Mouse (Mus musculus) liver, postnatal 0 days (tissue): ENCODE measurements around the gene Coro6. TPM values are rescaled to one million over a fixed set of nuclear protein-coding genes. Genes with fewer than 3 reads are reported as not detected.

ENCODE experiments used
- ATAC-seq: fragments of 200-750 bp; cut with Nextera tagmentation; 2 replicates; pipeline ENCODE4 v1.8.0; 2017; ENCODE audit warnings: mild to moderate bottlenecking, moderate library complexity
- DNase-seq: peaks from one replicate; pipeline ENCODE4 v3.0.0-alpha.2; 2016
- H3K27ac ChIP-seq: fragments of 300-500 bp; sonication (generic); 2 replicates; pipeline ENCODE4 v1.5.1; 2014; ENCODE audit warnings: antibody characterized with exemption, moderate library complexity, mild to moderate bottlenecking, low read depth
- H3K27me3 ChIP-seq: fragments of 300-500 bp; sonication (generic); 2 replicates; pipeline ENCODE4 v1.6.1; 2014; ENCODE audit warnings: low read length, control low read depth, mixed read lengths; ENCODE audit not compliant: insufficient read depth
- H3K36me3 ChIP-seq: fragments of 300-500 bp; sonication (generic); replicated peaks from 2 replicates; pipeline ENCODE4 v1.6.1; 2014; ENCODE audit warnings: mild to moderate bottlenecking, control low read depth, low read length, moderate library complexity, mixed read lengths; ENCODE audit not compliant: insufficient read depth
- H3K4me1 ChIP-seq: fragments of 300-500 bp; sonication (generic); 2 replicates; pipeline ENCODE4 v1.6.1; 2014; ENCODE audit warnings: antibody characterized with exemption, mild to moderate bottlenecking, control low read depth; ENCODE audit not compliant: insufficient read depth
- H3K4me2 ChIP-seq: fragments of 300-500 bp; sonication (generic); 2 replicates; pipeline ENCODE4 v1.6.1; 2014; ENCODE audit warnings: low read depth, mild to moderate bottlenecking, low read length, moderate library complexity, mixed read lengths
- H3K4me3 ChIP-seq: fragments of 300-500 bp; sonication (generic); 2 replicates; pipeline ENCODE4 v1.5.1; 2014; ENCODE audit warnings: low read depth, low read length
- H3K9ac ChIP-seq: fragments of 300-500 bp; sonication (generic); replicated peaks from 2 replicates; pipeline ENCODE4 v1.6.1; 2014; ENCODE audit warnings: mild to moderate bottlenecking, moderate library complexity
- H3K9me3 ChIP-seq: fragments of 300-500 bp; sonication (generic); 2 replicates; pipeline ENCODE4 v1.6.1; 2016; ENCODE audit warnings: mild to moderate bottlenecking, control low read depth, low read length, mixed read lengths
- CTCF ChIP-seq: sonication (generic); IDR thresholded peaks from 2 replicates; pipeline ENCODE4 v1.5.1; 2016; ENCODE audit warnings: antibody characterized with exemption, low read depth
- EP300 ChIP-seq: IDR thresholded peaks from 2 replicates; pipeline ENCODE4 v1.6.1; 2016; ENCODE audit warnings: antibody characterized with exemption, low read depth, mild to moderate bottlenecking
- WGBS: fragments of 180-500 bp; shearing (Covaris S2); extraction: QIAGEN DNeasy Blood & Tissue Kit; methylation state at CpG from one replicate; pipeline ENCODE4 v1.1.7; 2014; ENCODE audit not compliant: insufficient replicate concordance; 5-methylcytosine and 5-hydroxymethylcytosine counted together
- polyA plus RNA-seq: library from polyadenylated mRNA; unstranded; fragments of >200 nt; fragmentation: Nextera tagmentation; extraction: Ambion mirVana; gene quantifications from 2 replicates; pipeline ENCODE4 v1.2.1, GENCODE M21; 2015

The Coro6 gene
- polyA plus RNA-seq, 1 experiment from 2014 or later: 0.05 TPM

- DNase-seq: no peak
- H3K4me1 ChIP-seq: no peaks in the 10 kb centered on the region
- H3K27me3 ChIP-seq: no peaks in the 10 kb centered on the region
- no peaks in the 10 kb centered on the region for H3K9me3 ChIP-seq
- no peak overlapping the region for H3K9ac ChIP-seq
- H3K4me2 ChIP-seq: no peak overlapping the region
- H3K36me3 ChIP-seq: no peaks in the 10 kb centered on the region
- no peak overlapping the region for H3K4me3 ChIP-seq
- TF ChIP-seq EP300: no peak
- no peak for TF ChIP-seq CTCF
- 47% methylated on average over 3 of the region's 3 CpGs for WGBS
- no peak overlapping the region for H3K27ac ChIP-seq
- no peak for ATAC-seq
Observed at GRCm38 (mm10) chr11:77483043-77483442, 20.8 kb downstream of the Coro6 start.

DNA sequence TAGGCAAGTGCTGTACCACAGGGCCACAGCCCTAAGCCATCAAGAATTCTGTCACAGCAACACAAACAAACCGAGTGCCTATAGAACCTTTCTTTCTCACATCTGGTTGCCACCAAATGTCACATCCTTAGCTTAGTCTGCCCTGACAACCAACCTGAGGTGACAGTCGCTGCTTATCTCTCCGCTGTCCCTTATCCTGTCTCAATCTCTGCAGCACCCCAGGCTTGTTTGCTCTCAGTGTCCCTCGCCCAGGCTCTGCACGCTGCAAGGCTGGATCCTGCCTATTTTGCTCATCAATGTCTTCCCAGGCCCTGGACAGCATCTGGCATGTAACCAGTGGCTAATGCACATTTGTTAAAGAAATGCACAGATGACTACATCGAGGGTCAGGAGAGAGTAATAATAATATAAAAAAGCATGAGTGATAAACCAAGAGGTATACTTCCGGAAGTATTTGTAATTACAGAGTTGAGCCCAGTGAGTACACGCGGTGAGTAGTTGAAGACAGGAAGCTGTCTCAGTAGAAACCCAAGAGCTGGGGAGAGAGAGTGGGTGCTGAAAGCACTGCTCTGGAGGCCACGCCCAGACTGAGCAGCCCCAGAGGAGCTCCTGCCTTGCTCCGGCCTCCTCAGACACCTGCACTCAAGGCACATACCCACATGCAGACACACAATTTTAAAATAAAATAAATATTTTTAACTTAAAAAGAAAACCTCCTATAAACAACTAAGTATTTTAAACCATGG is 21.5 kb downstream of the Coro6 start:
- TF ChIP-seq EP300: no peak
- TF ChIP-seq CTCF: no peak
- Histone ChIP-seq H3K9ac (no peak overlapping the region), H3K27ac (no peak overlapping the region), H3K4me1 (peaks cover under 1% of the 10 kb centered on the region; the same call in 1 of the 2 replicates), H3K4me3 (no peak overlapping the region), H3K27me3 (peaks cover 2% of the 10 kb centered on the region; the same call in 1 of the 2 replicates), H3K4me2 (no peak overlapping the region), H3K36me3 (no peaks in the 10 kb centered on the region), H3K9me3 (no peaks in the 10 kb centered on the region)
- 43% methylated on average over 11 of the region's 11 CpGs for WGBS
- DNase-seq: no peak
- no peak for ATAC-seq

GRCm38 (mm10) chr11:77485229-77485628 is 23.0 kb downstream of the Coro6 start:
- Histone ChIP-seq H3K27ac (no peak overlapping the region), H3K4me2 (no peak overlapping the region), H3K27me3 (peaks cover 13% of the 10 kb centered on the region; the same call in 1 of the 2 replicates), H3K4me3 (no peak overlapping the region), H3K9me3 (no peaks in the 10 kb centered on the region), H3K36me3 (no peaks in the 10 kb centered on the region), H3K9ac (no peak overlapping the region), H3K4me1 (peaks cover 13% of the 10 kb centered on the region)
- 79% methylated on average over 6 of the region's 6 CpGs for WGBS
- DNase-seq: no peak
- TF ChIP-seq EP300 (no peak), CTCF (no peak)
- ATAC-seq: no peak

GRCm38 (mm10) chr11:77486798-77487197 is 24.6 kb downstream of the Coro6 start:
- H3K4me2 ChIP-seq: no peak overlapping the region
- no peak overlapping the region for H3K27ac ChIP-seq
- H3K4me1 ChIP-seq: peaks cover 29% of the 10 kb centered on the region
- no peak for DNase-seq
- H3K4me3 ChIP-seq: no peak overlapping the region
- no peaks in the 10 kb centered on the region for H3K9me3 ChIP-seq
- ATAC-seq: no peak
- no peak overlapping the region for H3K9ac ChIP-seq
- H3K27me3 ChIP-seq: peaks cover 25% of the 10 kb centered on the region
- no peak for TF ChIP-seq EP300
- no peak for TF ChIP-seq CTCF
- WGBS: 69% methylated on average over 5 of the region's 5 CpGs
- H3K36me3 ChIP-seq: no peaks in the 10 kb centered on the region

- DNase-seq: no peak
- Histone ChIP-seq H3K4me3 (peak overlapping the region; percentile 70), H3K36me3 (no peaks in the 10 kb centered on the region), H3K9ac (peak overlapping the region; percentile 65), H3K9me3 (no peaks in the 10 kb centered on the region), H3K27me3 (peaks cover 25% of the 10 kb centered on the region), H3K4me1 (peaks cover 40% of the 10 kb centered on the region), H3K4me2 (peak overlapping the region; percentile 98), H3K27ac (no peak overlapping the region)
- TF ChIP-seq CTCF: no peak
- TF ChIP-seq EP300: no peak
- ATAC-seq: no peak
- WGBS: 7% methylated on average over 47 of the region's 55 CpGs
Observed at GRCm38 (mm10) chr11:77488771-77489581, 26.8 kb downstream of the Coro6 start.

GRCm38 (mm10) chr11:77489591-77490235 is 27.5 kb downstream of the Coro6 start, which contains the start of gene Ankrd13b:
Ankrd13b (minus strand) TSS chr11:77489678.
- WGBS: 2% methylated on average over 24 of the region's 87 CpGs
- H3K27ac ChIP-seq: no peak within 1 kb of the TSS
- ATAC-seq: 0 out of 2 replicates have a peak, but pooled peaks have one; percentile 16

More at GRCm38 (mm10) chr11:77489591-77490235, 27.5 kb downstream of the Coro6 start, which contains the start of gene Ankrd13b:
- Histone ChIP-seq H3K4me2 (peak within 1 kb of the TSS; percentile 98), H3K9me3 (no peaks in the 10 kb centered on the region), H3K4me1 (peaks cover 47% of the 10 kb centered on the region), H3K27me3 (peaks cover 25% of the 10 kb centered on the region), H3K36me3 (no peaks in the 10 kb centered on the region), H3K9ac (peak within 1 kb of the TSS; percentile 65), H3K4me3 (peak within 1 kb of the TSS; percentile 70)
- TF ChIP-seq EP300: no peak
- no peak for TF ChIP-seq CTCF
- DNase-seq: peak; percentile 69
